Mouse (Mus musculus) embryo, embryonic 11.5 days (tissue): ENCODE measurements around the gene Gm8879.
"Not testable (repeated sequence)": the region's sequence is repeated elsewhere in the genome, so short reads cannot be mapped to it uniquely, and the experiment has no call there.

Experiments used
- DNase-seq: peaks from one replicate; pipeline ENCODE4 v3.0.0-alpha.2; 2012; ENCODE audit warnings: low read depth, low spot score

Gm8879 gene

DNA sequence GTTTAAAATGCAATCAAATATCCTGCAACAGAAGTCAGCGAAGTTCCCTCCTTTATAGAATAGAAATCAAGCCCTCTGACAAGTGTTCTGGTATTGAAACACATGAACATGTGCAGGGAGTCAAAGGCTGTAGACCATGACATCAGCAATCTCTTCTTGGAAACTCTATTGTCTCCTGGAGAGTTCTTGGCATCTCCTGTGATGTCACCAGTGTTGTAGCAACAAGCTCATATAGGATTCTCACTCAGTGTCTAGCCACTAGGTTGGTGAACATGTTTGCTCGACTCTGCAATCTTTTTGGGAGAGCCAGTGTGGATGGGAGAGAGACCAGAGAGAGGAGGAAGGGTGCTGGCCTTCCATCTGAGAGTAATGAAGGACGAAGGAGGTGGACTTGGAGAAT is at the start of gene Gm8879:
TSS of gene Gm8879 (plus strand) at position 301 of the 400 bp plus-strand sequence.
- not testable (repeated sequence) for DNase-seq

DNA sequence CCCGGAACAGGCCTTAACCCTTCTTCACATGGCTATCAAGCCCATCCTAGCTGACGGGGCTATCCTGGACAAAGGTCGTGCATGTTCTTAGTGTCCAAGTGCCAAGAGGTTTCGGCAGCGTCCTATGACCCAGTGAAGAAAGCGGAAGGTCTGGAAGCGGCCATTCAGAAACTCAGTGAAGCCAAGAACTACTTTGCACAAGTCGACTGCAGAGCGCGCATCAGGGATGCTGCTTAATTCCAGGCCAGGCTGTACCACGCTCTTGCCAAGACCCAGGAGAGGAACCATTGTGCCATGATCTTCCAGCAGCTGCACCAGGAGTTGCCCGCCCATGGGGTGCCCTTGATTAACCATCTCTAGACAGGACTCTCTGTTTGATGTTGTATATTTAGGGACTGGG is 10.6 kb downstream of the Gm8879 start:
- not testable (repeated sequence) for DNase-seq
